7 mouse cellular contexts compared by ENCODE assay signal in the genomic region with DNA sequence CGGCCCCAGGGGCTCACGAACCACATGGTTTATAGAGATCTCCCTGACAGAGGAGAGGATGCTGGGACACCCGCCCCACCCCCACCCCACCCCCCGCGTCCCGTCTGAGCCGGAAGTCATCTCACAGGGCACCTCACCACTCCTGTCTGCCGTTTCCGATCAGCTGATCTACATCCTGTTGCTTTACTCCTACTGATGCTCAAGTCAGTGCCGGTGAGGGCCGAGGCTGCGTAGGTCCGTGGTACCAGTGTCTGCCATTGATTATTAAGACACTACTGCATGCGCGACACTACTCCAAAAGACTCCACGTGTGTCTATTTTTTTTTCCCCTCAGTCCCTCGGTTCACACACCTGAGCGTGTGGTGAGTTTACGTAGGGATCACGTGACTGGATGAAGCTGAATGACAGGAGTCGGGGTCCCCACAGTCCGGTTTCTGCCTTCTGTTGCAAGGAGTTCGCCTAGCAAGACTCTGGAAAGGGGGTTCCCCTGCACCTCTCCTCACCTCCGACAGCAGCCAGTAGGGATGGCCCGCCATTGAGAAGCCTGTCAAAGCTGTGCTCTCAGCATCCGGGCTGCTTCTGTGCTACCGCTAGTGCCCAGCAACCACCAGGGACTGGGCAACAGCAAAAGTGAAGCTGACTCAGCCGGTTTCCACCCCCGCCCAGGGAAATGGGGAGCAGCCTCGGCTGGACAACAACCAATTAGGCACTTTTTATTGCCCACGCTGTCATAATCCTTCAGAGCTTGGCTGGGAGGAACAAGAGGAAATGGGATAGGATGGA. TPM values are rescaled to one million over a fixed set of nuclear protein-coding genes. Genes with fewer than 3 reads are reported as not detected.
DNase-seq lines count a peak whose midpoint lies in the region; ATAC-seq and TF ChIP-seq lines count a peak whose summit lies in the region.

No protein-coding gene starts in this region.

- H3K4me2 ChIP-seq in lung, embryonic 16.5 days (ENCODE audit: low read depth, low read length): peak overlapping the region; percentile 58
- peak overlapping the region; percentile 64 for H3K4me2 ChIP-seq in hindbrain, embryonic 13.5 days
- peak overlapping the region; percentile 51 for H3K4me2 ChIP-seq in stomach, embryonic 15.5 days

- H3K36me3 ChIP-seq in lung, embryonic 16.5 days (ENCODE audit: control insufficient read depth, insufficient read depth, low read length): no peaks in the 10 kb centered on the region
- no peaks in the 10 kb centered on the region for H3K36me3 ChIP-seq in hindbrain, embryonic 13.5 days
- H3K36me3 ChIP-seq in stomach, embryonic 15.5 days: no peaks in the 10 kb centered on the region

- peak; percentile 29 for ATAC-seq in lung, embryonic 16.5 days (ENCODE audit: low read depth)
- peak; percentile 83 for ATAC-seq in hindbrain, embryonic 13.5 days (ENCODE audit: low FRiP score)
- ATAC-seq in megakaryocyte, adult 5-6 weeks (ENCODE audit: poor library complexity, severe bottlenecking): peak; percentile 90
- ATAC-seq in stomach, embryonic 15.5 days (ENCODE audit: insufficient read depth, low FRiP score, low read depth): no peak

- no peaks in the 10 kb centered on the region; the same call in 1 of the 2 replicates for H3K27me3 ChIP-seq in lung, embryonic 16.5 days (ENCODE audit: control insufficient read depth, insufficient read depth, low read depth, low read length)
- peaks cover 59% of the 10 kb centered on the region for H3K27me3 ChIP-seq in hindbrain, embryonic 13.5 days
- H3K27me3 ChIP-seq in stomach, embryonic 15.5 days (replicated peaks): peaks cover 3% of the 10 kb centered on the region

- H3K4me1 ChIP-seq in lung, embryonic 16.5 days (replicated peaks; ENCODE audit: control insufficient read depth, insufficient read depth, low read length): peaks cover 19% of the 10 kb centered on the region
- H3K4me1 ChIP-seq in bone marrow, adult 2 months (ENCODE audit: control insufficient read depth, insufficient read depth, low read length): no peaks in the 10 kb centered on the region
- peaks cover 15% of the 10 kb centered on the region for H3K4me1 ChIP-seq in hindbrain, embryonic 13.5 days (replicated peaks)
- H3K4me1 ChIP-seq in stomach, embryonic 15.5 days: peaks cover 9% of the 10 kb centered on the region; the same call in 1 of the 2 replicates

- H3K9me3 ChIP-seq in lung, embryonic 16.5 days (ENCODE audit: control insufficient read depth, low read length): no peaks in the 10 kb centered on the region
- no peaks in the 10 kb centered on the region for H3K9me3 ChIP-seq in hindbrain, embryonic 13.5 days
- no peaks in the 10 kb centered on the region for H3K9me3 ChIP-seq in stomach, embryonic 15.5 days

- 0 out of 2 replicates have a peak, but pooled peaks have one; percentile 26 for TF ChIP-seq POLR2A in bone marrow, adult 2 months (IDR thresholded peaks at IDR 0.05; ENCODE audit: borderline replicate concordance, control insufficient read depth, low read depth, low read length)

- 0 out of 2 replicates have a peak overlapping the region, but pooled peaks have one; percentile 4 for H3K9ac ChIP-seq in lung, embryonic 16.5 days (ENCODE audit: low read length)
- H3K9ac ChIP-seq in hindbrain, embryonic 13.5 days: peak overlapping the region; percentile 65
- no peak overlapping the region for H3K9ac ChIP-seq in stomach, embryonic 15.5 days

- H3K27ac ChIP-seq in lung, embryonic 16.5 days (ENCODE audit: low read length): no peak overlapping the region
- H3K27ac ChIP-seq in bone marrow, adult 2 months (ENCODE audit: control insufficient read depth, insufficient read depth, low read depth, low read length, poor library complexity): peak overlapping the region; percentile 51
- H3K27ac ChIP-seq in hindbrain, embryonic 13.5 days: peak overlapping the region; percentile 41; the same call in 1 of the 2 replicates
- no peak overlapping the region for H3K27ac ChIP-seq in stomach, embryonic 15.5 days

- peak overlapping the region; percentile 27 for H3K4me3 ChIP-seq in lung, embryonic 16.5 days (ENCODE audit: low read length)
- H3K4me3 ChIP-seq in bone marrow, adult 2 months (replicated peaks; ENCODE audit: control insufficient read depth, low read depth, low read length): peak overlapping the region; percentile 61
- H3K4me3 ChIP-seq in hindbrain, embryonic 13.5 days: peak overlapping the region; percentile 39
- H3K4me3 ChIP-seq in stomach, embryonic 15.5 days (replicated peaks): peak overlapping the region; percentile 14

- no peak for DNase-seq in lung, postnatal 4 days
- DNase-seq in frontal cortex, postnatal 10 days (ENCODE audit: low spot score in 2 of 2): no peak

- 5% methylated on average over 31 of the region's 31 CpGs for WGBS in lung, embryonic 16.5 days
- 3% methylated on average over 31 of the region's 31 CpGs for WGBS in bone marrow, adult 2 months
- 7% methylated on average over 31 of the region's 31 CpGs for WGBS in hindbrain, embryonic 13.5 days
- 8% methylated on average over 31 of the region's 31 CpGs for WGBS in stomach, embryonic 15.5 days

- TF ChIP-seq CTCF in bone marrow, adult 2 months (IDR thresholded peaks at IDR 0.05; ENCODE audit: control insufficient read depth, insufficient read depth, low read length): no peak; the same call in 1 of the 2 replicates

RNA-seq across cellular contexts. Expression of gene Sp2, which starts 5.3 kb away (rescaled TPM):
- 18.5 and 22.2 TPM in 2 replicates for polyA plus RNA-seq in lung, embryonic 16.5 days (2015; fragmentation: Nextera tagmentation; extraction: Ambion mirVana)
- 14.6 and 16.9 TPM in 2 replicates for polyA plus RNA-seq in bone marrow, adult 2 months (2011; ENCODE audit: insufficient read depth, insufficient read length, low replicate concordance, missing spikeins)
- 15.9 and 17.2 TPM in 2 replicates for polyA plus RNA-seq in hindbrain, embryonic 13.5 days (2015; fragmentation: Nextera tagmentation; extraction: Ambion mirVana)
- total RNA-seq in megakaryocyte, adult 5-6 weeks (2015): 45.7 and 46.6 TPM in 2 replicates
- 5.3 and 8.3 TPM in 2 replicates for total RNA-seq in megakaryocyte, adult 5-6 weeks (2017)
- polyA plus RNA-seq in stomach, embryonic 15.5 days (2015; fragmentation: Nextera tagmentation; extraction: Ambion mirVana): 12.7 and 13.5 TPM in 2 replicates

RNA-seq across cellular contexts. Expression of gene Sp6, which starts 25.1 kb away (rescaled TPM):
- 0.59 and 0.62 TPM in 2 replicates for polyA plus RNA-seq in lung, embryonic 16.5 days (2015; fragmentation: Nextera tagmentation; extraction: Ambion mirVana)
- 1.00 TPM in 1 of 2 replicates, not detected in the other for polyA plus RNA-seq in bone marrow, adult 2 months (2011; ENCODE audit: insufficient read depth, insufficient read length, low replicate concordance, missing spikeins)
- 0.10 and 0.29 TPM in 2 replicates for polyA plus RNA-seq in hindbrain, embryonic 13.5 days (2015; fragmentation: Nextera tagmentation; extraction: Ambion mirVana)
- total RNA-seq in megakaryocyte, adult 5-6 weeks (2015): 0.13 TPM in 1 of 2 replicates, not detected in the other
- total RNA-seq in megakaryocyte, adult 5-6 weeks (2017): not detected in 2 replicates
- 1.4 and 3.7 TPM in 2 replicates for polyA plus RNA-seq in stomach, embryonic 15.5 days (2015; fragmentation: Nextera tagmentation; extraction: Ambion mirVana)

RNA-seq across cellular contexts. Expression of gene Scrn2, which starts 41.7 kb away (rescaled TPM):
- 29.7 and 32.9 TPM in 2 replicates for polyA plus RNA-seq in lung, embryonic 16.5 days (2015; fragmentation: Nextera tagmentation; extraction: Ambion mirVana)
- 3.0 and 6.7 TPM in 2 replicates for polyA plus RNA-seq in bone marrow, adult 2 months (2011; ENCODE audit: insufficient read depth, insufficient read length, low replicate concordance, missing spikeins)
- polyA plus RNA-seq in hindbrain, embryonic 13.5 days (2015; fragmentation: Nextera tagmentation; extraction: Ambion mirVana): 14.4 and 15.3 TPM in 2 replicates
- total RNA-seq in megakaryocyte, adult 5-6 weeks (2015): 0.48 and 1.4 TPM in 2 replicates
- total RNA-seq in megakaryocyte, adult 5-6 weeks (2017): 5.1 and 5.4 TPM in 2 replicates
- polyA plus RNA-seq in stomach, embryonic 15.5 days (2015; fragmentation: Nextera tagmentation; extraction: Ambion mirVana): 19.7 and 20.1 TPM in 2 replicates

RNA-seq across cellular contexts. Expression of gene Pnpo, which starts 44.3 kb away (rescaled TPM):
- 28.1 and 35.4 TPM in 2 replicates for polyA plus RNA-seq in lung, embryonic 16.5 days (2015; fragmentation: Nextera tagmentation; extraction: Ambion mirVana)
- polyA plus RNA-seq in bone marrow, adult 2 months (2011; ENCODE audit: insufficient read depth, insufficient read length, low replicate concordance, missing spikeins): 65.6 and 132 TPM in 2 replicates
- polyA plus RNA-seq in hindbrain, embryonic 13.5 days (2015; fragmentation: Nextera tagmentation; extraction: Ambion mirVana): 20.5 and 22.6 TPM in 2 replicates
- total RNA-seq in megakaryocyte, adult 5-6 weeks (2015): 16.8 and 19.9 TPM in 2 replicates
- total RNA-seq in megakaryocyte, adult 5-6 weeks (2017): 29.1 and 32.8 TPM in 2 replicates
- polyA plus RNA-seq in stomach, embryonic 15.5 days (2015; fragmentation: Nextera tagmentation; extraction: Ambion mirVana): 63.6 and 85.7 TPM in 2 replicates

RNA-seq across cellular contexts. Expression of gene Lrrc46, which starts 53.1 kb away (rescaled TPM):
- 8.7 and 11.3 TPM in 2 replicates for polyA plus RNA-seq in lung, embryonic 16.5 days (2015; fragmentation: Nextera tagmentation; extraction: Ambion mirVana)
- not detected in 2 replicates for polyA plus RNA-seq in bone marrow, adult 2 months (2011; ENCODE audit: insufficient read depth, insufficient read length, low replicate concordance, missing spikeins)
- polyA plus RNA-seq in hindbrain, embryonic 13.5 days (2015; fragmentation: Nextera tagmentation; extraction: Ambion mirVana): 3.2 and 5.6 TPM in 2 replicates
- 0.55 and 0.80 TPM in 2 replicates for total RNA-seq in megakaryocyte, adult 5-6 weeks (2015)
- not detected in 2 replicates for total RNA-seq in megakaryocyte, adult 5-6 weeks (2017)
- polyA plus RNA-seq in stomach, embryonic 15.5 days (2015; fragmentation: Nextera tagmentation; extraction: Ambion mirVana): 0.54 and 0.86 TPM in 2 replicates

Comparison
In these comparisons a context has a peak if more than half of its experiments do, and no peak if none do; other contexts are left out.
1. H3K27ac ChIP-seq: peak in bone marrow, adult 2 months (single experiment) and hindbrain, embryonic 13.5 days (single experiment); none in lung, embryonic 16.5 days (single experiment) and stomach, embryonic 15.5 days (single experiment).
2. Peak in every context shown above with its lines, with median percentiles within 50 percentile points of each other: H3K4me2 ChIP-seq and H3K4me3 ChIP-seq.